Mouse (Mus musculus): Measurements from ENCODE around the gene Pdk2. TPM values are rescaled to one million over a fixed set of nuclear protein-coding genes. Genes with fewer than 3 reads are reported as not detected.

The Pdk2 gene
- polyA plus RNA-seq, 1 experiment, result 167 TPM

GRCm38 (mm10) chr11:95002705-95003104, 38.4 kb downstream of the Pdk2 start:
- H3K4me1 ChIP-seq (ENCODE audit: control insufficient read depth, insufficient read depth, insufficient read length, low read length), result peaks cover 22% of the 10 kb centered on the region
- H3K36me3 ChIP-seq (ENCODE audit: control insufficient read depth, insufficient read depth, low read length), result peaks cover 45% of the 10 kb centered on the region
- H3K27me3 ChIP-seq (ENCODE audit: control insufficient read depth, insufficient read depth, low read length), result no peaks in the 10 kb centered on the region
- no peak overlapping the region for H3K4me3 ChIP-seq (ENCODE audit: low read depth, low read length)
- H3K27ac ChIP-seq (ENCODE audit: insufficient read depth, low read depth, low read length), result no peak overlapping the region
- TF ChIP-seq POLR2A (IDR thresholded peaks at IDR 0.05; ENCODE audit: low read depth, low read length) (no peak), CTCF (IDR thresholded peaks at IDR 0.05; ENCODE audit: extremely low read depth, insufficient read length, insufficient replicate concordance, low read depth, low read length) (no peak)
- 98% methylated on average over 8 of the region's 8 CpGs for WGBS

- H3K4me3 ChIP-seq (ENCODE audit: low read depth, low read length), result no peak overlapping the region
- peaks cover 48% of the 10 kb centered on the region for H3K36me3 ChIP-seq (ENCODE audit: control insufficient read depth, insufficient read depth, low read length)
- no peak overlapping the region for H3K27ac ChIP-seq (ENCODE audit: insufficient read depth, low read depth, low read length)
- WGBS, result 89% methylated on average over 21 of the region's 21 CpGs
- peaks cover 24% of the 10 kb centered on the region for H3K4me1 ChIP-seq (ENCODE audit: control insufficient read depth, insufficient read depth, insufficient read length, low read length)
- TF ChIP-seq POLR2A (IDR thresholded peaks at IDR 0.05; ENCODE audit: low read depth, low read length) (no peak), CTCF (IDR thresholded peaks at IDR 0.05; ENCODE audit: extremely low read depth, insufficient read length, insufficient replicate concordance, low read depth, low read length) (no peak)
- H3K27me3 ChIP-seq (ENCODE audit: control insufficient read depth, insufficient read depth, low read length), result no peaks in the 10 kb centered on the region
Observed at GRCm38 (mm10) chr11:95001584-95002347, 39.4 kb downstream of the Pdk2 start.

- TF ChIP-seq CTCF (IDR thresholded peaks at IDR 0.05; ENCODE audit: extremely low read depth, insufficient read length, insufficient replicate concordance, low read depth, low read length) (peak; percentile 93; the same call in 1 of the 2 replicates), POLR2A (IDR thresholded peaks at IDR 0.05; ENCODE audit: low read depth, low read length) (no peak)
- Histone ChIP-seq H3K27ac (ENCODE audit: insufficient read depth, low read depth, low read length) (peak overlapping the region; percentile 27; the same call in 1 of the 2 replicates), H3K36me3 (ENCODE audit: control insufficient read depth, insufficient read depth, low read length) (peaks cover 53% of the 10 kb centered on the region), H3K4me1 (ENCODE audit: control insufficient read depth, insufficient read depth, insufficient read length, low read length) (peaks cover 30% of the 10 kb centered on the region), H3K4me3 (ENCODE audit: low read depth, low read length) (no peak overlapping the region), H3K27me3 (ENCODE audit: control insufficient read depth, insufficient read depth, low read length) (no peaks in the 10 kb centered on the region)
- 5% methylated on average over 8 of the region's 8 CpGs for WGBS
Observed at GRCm38 (mm10) chr11:95001058-95001457, 40.1 kb downstream of the Pdk2 start.

GRCm38 (mm10) chr11:95000548-95000947, 40.6 kb downstream of the Pdk2 start:
- Histone ChIP-seq H3K27ac (ENCODE audit: insufficient read depth, low read depth, low read length) (peak overlapping the region; percentile 27; the same call in 1 of the 2 replicates), H3K36me3 (ENCODE audit: control insufficient read depth, insufficient read depth, low read length) (peaks cover 51% of the 10 kb centered on the region), H3K4me1 (ENCODE audit: control insufficient read depth, insufficient read depth, insufficient read length, low read length) (peaks cover 35% of the 10 kb centered on the region), H3K4me3 (ENCODE audit: low read depth, low read length) (no peak overlapping the region), H3K27me3 (ENCODE audit: control insufficient read depth, insufficient read depth, low read length) (no peaks in the 10 kb centered on the region)
- 23% methylated on average over 4 of the region's 4 CpGs for WGBS
- TF ChIP-seq POLR2A (IDR thresholded peaks at IDR 0.05; ENCODE audit: low read depth, low read length) (no peak), CTCF (IDR thresholded peaks at IDR 0.05; ENCODE audit: extremely low read depth, insufficient read length, insufficient replicate concordance, low read depth, low read length) (no peak)

- Histone ChIP-seq H3K27me3 (ENCODE audit: control insufficient read depth, insufficient read depth, low read length) (no peaks in the 10 kb centered on the region), H3K27ac (ENCODE audit: insufficient read depth, low read depth, low read length) (no peak overlapping the region), H3K36me3 (ENCODE audit: control insufficient read depth, insufficient read depth, low read length) (peaks cover 50% of the 10 kb centered on the region), H3K4me1 (ENCODE audit: control insufficient read depth, insufficient read depth, insufficient read length, low read length) (peaks cover 36% of the 10 kb centered on the region), H3K4me3 (ENCODE audit: low read depth, low read length) (no peak overlapping the region)
- 87% methylated on average over 8 of the region's 8 CpGs for WGBS
- TF ChIP-seq CTCF (IDR thresholded peaks at IDR 0.05; ENCODE audit: extremely low read depth, insufficient read length, insufficient replicate concordance, low read depth, low read length), result no peak
Observed at GRCm38 (mm10) chr11:95000128-95000527, 41.0 kb downstream of the Pdk2 start.

- Histone ChIP-seq H3K4me3 (ENCODE audit: low read depth, low read length) (peak overlapping the region; percentile 38), H3K27me3 (ENCODE audit: control insufficient read depth, insufficient read depth, low read length) (no peaks in the 10 kb centered on the region), H3K36me3 (ENCODE audit: control insufficient read depth, insufficient read depth, low read length) (peaks cover 42% of the 10 kb centered on the region), H3K4me1 (ENCODE audit: control insufficient read depth, insufficient read depth, insufficient read length, low read length) (peaks cover 54% of the 10 kb centered on the region), H3K27ac (ENCODE audit: insufficient read depth, low read depth, low read length) (peak overlapping the region; percentile 62)
- TF ChIP-seq CTCF (IDR thresholded peaks at IDR 0.05; ENCODE audit: extremely low read depth, insufficient read length, insufficient replicate concordance, low read depth, low read length) (no peak), POLR2A (IDR thresholded peaks at IDR 0.05; ENCODE audit: low read depth, low read length) (no peak)
- 32% methylated on average over 16 of the region's 16 CpGs for WGBS
Observed at GRCm38 (mm10) chr11:94998041-94998531, 43.1 kb downstream of the Pdk2 start.

- H3K27ac ChIP-seq (ENCODE audit: insufficient read depth, low read depth, low read length), result peak overlapping the region; percentile 62
- no peaks in the 10 kb centered on the region for H3K27me3 ChIP-seq (ENCODE audit: control insufficient read depth, insufficient read depth, low read length)
- peaks cover 54% of the 10 kb centered on the region for H3K4me1 ChIP-seq (ENCODE audit: control insufficient read depth, insufficient read depth, insufficient read length, low read length)
- H3K4me3 ChIP-seq (ENCODE audit: low read depth, low read length), result peak overlapping the region; percentile 38
- no peak for TF ChIP-seq POLR2A (IDR thresholded peaks at IDR 0.05; ENCODE audit: low read depth, low read length)
- TF ChIP-seq CTCF (IDR thresholded peaks at IDR 0.05; ENCODE audit: extremely low read depth, insufficient read length, insufficient replicate concordance, low read depth, low read length), result no peak
- WGBS, result 13% methylated on average over 5 of the region's 5 CpGs
- peaks cover 37% of the 10 kb centered on the region for H3K36me3 ChIP-seq (ENCODE audit: control insufficient read depth, insufficient read depth, low read length)
Observed at GRCm38 (mm10) chr11:94997596-94997995, 43.6 kb downstream of the Pdk2 start.
